Mouse (Mus musculus) embryonic facial prominence, embryonic 15.5 days (tissue): ENCODE measurements around the gene Lrmda. TPM values are rescaled to one million over a fixed set of nuclear protein-coding genes. Genes with fewer than 3 reads are reported as not detected.

Experiments used
- ATAC-seq: fragments of 200-750 bp; cut with Nextera tagmentation; 2 replicates; pipeline ENCODE4 v1.8.0; 2017; ENCODE audit warnings: low read depth, moderate TSS enrichment; ENCODE audit not compliant: insufficient number of reproducible peaks, low FRiP score, low TSS enrichment
- H3K27ac ChIP-seq: fragments of 300-500 bp; sonication (generic); replicated peaks from 2 replicates; pipeline ENCODE4 v1.5.1; 2015; ENCODE audit warnings: mild to moderate bottlenecking, inconsistent platforms
- H3K27me3 ChIP-seq: fragments of 300-500 bp; sonication (generic); 2 replicates; pipeline ENCODE4 v1.6.1; 2015; ENCODE audit warnings: inconsistent platforms
- H3K36me3 ChIP-seq: fragments of 300-500 bp; sonication (generic); 2 replicates; pipeline ENCODE4 v1.6.1; 2015; ENCODE audit warnings: mild to moderate bottlenecking, inconsistent platforms
- H3K4me1 ChIP-seq: fragments of 300-500 bp; sonication (generic); 2 replicates; pipeline ENCODE4 v1.6.1; 2015; ENCODE audit warnings: inconsistent platforms
- H3K4me2 ChIP-seq: fragments of 300-500 bp; sonication (generic); replicated peaks from 2 replicates; pipeline ENCODE4 v1.6.1; 2015; ENCODE audit warnings: mild to moderate bottlenecking, inconsistent platforms
- H3K4me3 ChIP-seq: fragments of 300-500 bp; sonication (generic); replicated peaks from 2 replicates; pipeline ENCODE4 v1.5.1; 2015; ENCODE audit warnings: mild to moderate bottlenecking, inconsistent platforms
- H3K9ac ChIP-seq: fragments of 300-500 bp; sonication (generic); 2 replicates; pipeline ENCODE4 v1.6.1; 2015; ENCODE audit warnings: inconsistent platforms
- H3K9me3 ChIP-seq: fragments of 300-500 bp; sonication (generic); replicated peaks from 2 replicates; pipeline ENCODE4 v1.6.1; 2016; ENCODE audit warnings: inconsistent platforms
- WGBS: fragments of 180-500 bp; shearing (Covaris S2); methylation state at CpG from one replicate; pipeline ENCODE4 v1.1.7; 2015; 5-methylcytosine and 5-hydroxymethylcytosine counted together
- polyA plus RNA-seq: library from polyadenylated mRNA; unstranded; fragments of >200 nt; fragmentation: Nextera tagmentation; extraction: Ambion mirVana; gene quantifications from 2 replicates; pipeline ENCODE4 v1.2.1, GENCODE M21; 2015

The Lrmda gene
- polyA plus RNA-seq, 1 experiment from 2014 or later = 0.64 TPM

DNA sequence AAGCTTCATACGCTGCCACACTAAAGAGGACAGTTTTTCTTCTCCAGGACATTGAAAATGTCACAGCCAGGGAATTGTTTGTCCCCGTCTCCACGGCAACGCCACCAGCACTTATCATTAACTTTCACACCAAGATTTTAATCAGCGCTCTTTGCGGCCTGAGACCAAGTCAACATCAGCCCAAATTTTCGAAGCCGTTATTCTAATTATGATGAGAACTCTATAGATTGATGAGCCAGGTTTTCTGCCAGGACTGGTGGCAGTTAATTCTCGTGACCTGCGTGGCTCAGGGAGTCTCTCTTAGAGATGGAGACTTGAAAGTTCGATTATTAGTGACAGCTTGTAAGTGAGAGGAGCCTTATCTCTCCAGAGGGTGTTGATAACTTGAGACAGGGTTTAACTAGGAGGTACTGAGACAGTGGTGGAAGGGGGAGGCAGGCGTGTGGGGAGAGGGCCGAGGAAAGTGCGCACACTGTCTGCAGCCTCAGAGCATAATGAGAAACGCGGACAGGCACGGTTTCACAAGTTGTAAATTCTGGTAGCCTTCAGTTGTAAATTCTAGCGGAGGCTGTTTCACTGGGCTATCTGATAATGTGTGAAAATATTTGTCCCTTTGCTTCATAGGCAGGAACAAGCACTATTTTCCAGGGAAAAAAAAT lies 421.0 kb downstream of the Lrmda start:
- Histone ChIP-seq H3K9ac (no peak overlapping the region), H3K4me3 (no peak overlapping the region), H3K4me2 (no peak overlapping the region), H3K36me3 (no peaks in the 10 kb centered on the region), H3K27ac (0 out of 2 replicates have a peak overlapping the region, but pooled peaks have one; percentile 7), H3K9me3 (no peaks in the 10 kb centered on the region), H3K27me3 (no peaks in the 10 kb centered on the region), H3K4me1 (peaks cover 15% of the 10 kb centered on the region)
- ATAC-seq = no peak
- 50% methylated on average over 18 of the region's 18 CpGs for WGBS

- H3K4me3 ChIP-seq = no peak overlapping the region
- H3K9me3 ChIP-seq = no peaks in the 10 kb centered on the region
- H3K27ac ChIP-seq = no peak overlapping the region
- H3K4me2 ChIP-seq = no peak overlapping the region
- H3K9ac ChIP-seq = no peak overlapping the region
- no peaks in the 10 kb centered on the region for H3K27me3 ChIP-seq
- ATAC-seq = no peak
- no peaks in the 10 kb centered on the region for H3K36me3 ChIP-seq
- peaks cover 20% of the 10 kb centered on the region for H3K4me1 ChIP-seq
- WGBS = 61% methylated on average over 5 of the region's 5 CpGs
Observed at GRCm38 (mm10) chr14:22441859-22442447, 422.4 kb downstream of the Lrmda start.

- Histone ChIP-seq H3K36me3 (no peaks in the 10 kb centered on the region), H3K27ac (no peak overlapping the region), H3K9me3 (no peaks in the 10 kb centered on the region), H3K9ac (no peak overlapping the region), H3K4me1 (peaks cover 20% of the 10 kb centered on the region), H3K4me2 (no peak overlapping the region), H3K27me3 (no peaks in the 10 kb centered on the region), H3K4me3 (no peak overlapping the region)
- 82% methylated on average over 5 of the region's 5 CpGs for WGBS
- no peak for ATAC-seq
Observed at GRCm38 (mm10) chr14:22442719-22443118, 423.2 kb downstream of the Lrmda start.

- Histone ChIP-seq H3K27ac (no peak overlapping the region), H3K4me2 (no peak overlapping the region), H3K4me3 (no peak overlapping the region), H3K9me3 (no peaks in the 10 kb centered on the region), H3K9ac (no peak overlapping the region), H3K27me3 (no peaks in the 10 kb centered on the region), H3K4me1 (peaks cover 20% of the 10 kb centered on the region), H3K36me3 (no peaks in the 10 kb centered on the region)
- 66% methylated on average over 2 of the region's 2 CpGs for WGBS
- ATAC-seq = no peak
Observed at GRCm38 (mm10) chr14:22444541-22444940, 425.0 kb downstream of the Lrmda start.

DNA sequence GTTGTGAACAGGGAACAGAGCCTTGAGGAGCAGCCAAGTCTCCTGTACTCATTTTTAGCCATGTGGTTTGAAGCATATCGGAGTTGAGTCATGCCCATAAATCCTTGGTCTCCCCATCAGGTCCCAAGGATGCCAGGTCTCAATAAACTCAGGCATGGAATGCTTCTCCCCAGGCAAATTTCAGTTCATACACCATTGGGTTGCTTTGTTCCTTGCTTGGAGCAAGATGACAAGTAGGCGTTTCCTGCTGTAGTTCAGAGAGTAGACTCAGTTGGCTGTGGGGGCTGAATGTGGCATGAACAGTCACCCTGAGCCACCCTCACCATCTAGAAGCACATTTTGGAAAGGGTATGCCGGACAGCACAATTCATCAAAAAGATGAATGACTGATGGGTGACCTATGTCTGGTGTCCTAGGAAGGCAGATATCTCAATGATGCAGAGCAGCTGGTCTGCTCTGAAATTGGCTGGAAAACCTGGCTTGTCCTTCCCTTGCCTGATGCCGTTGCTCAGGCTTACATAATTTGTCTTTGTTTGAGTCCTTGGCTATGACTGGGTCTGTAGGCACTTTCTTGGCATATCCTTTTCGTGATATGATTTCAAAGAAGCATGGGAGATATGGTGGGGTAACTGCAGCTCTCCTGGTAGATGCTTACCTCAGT lies 425.8 kb downstream of the Lrmda start:
- no peak overlapping the region for H3K9ac ChIP-seq
- no peak overlapping the region for H3K4me2 ChIP-seq
- ATAC-seq = no peak
- H3K36me3 ChIP-seq = no peaks in the 10 kb centered on the region
- H3K27me3 ChIP-seq = no peaks in the 10 kb centered on the region
- peaks cover 20% of the 10 kb centered on the region for H3K4me1 ChIP-seq
- no peaks in the 10 kb centered on the region for H3K9me3 ChIP-seq
- H3K27ac ChIP-seq = no peak overlapping the region
- WGBS = 66% methylated on average over 5 of the region's 5 CpGs
- H3K4me3 ChIP-seq = no peak overlapping the region

DNA sequence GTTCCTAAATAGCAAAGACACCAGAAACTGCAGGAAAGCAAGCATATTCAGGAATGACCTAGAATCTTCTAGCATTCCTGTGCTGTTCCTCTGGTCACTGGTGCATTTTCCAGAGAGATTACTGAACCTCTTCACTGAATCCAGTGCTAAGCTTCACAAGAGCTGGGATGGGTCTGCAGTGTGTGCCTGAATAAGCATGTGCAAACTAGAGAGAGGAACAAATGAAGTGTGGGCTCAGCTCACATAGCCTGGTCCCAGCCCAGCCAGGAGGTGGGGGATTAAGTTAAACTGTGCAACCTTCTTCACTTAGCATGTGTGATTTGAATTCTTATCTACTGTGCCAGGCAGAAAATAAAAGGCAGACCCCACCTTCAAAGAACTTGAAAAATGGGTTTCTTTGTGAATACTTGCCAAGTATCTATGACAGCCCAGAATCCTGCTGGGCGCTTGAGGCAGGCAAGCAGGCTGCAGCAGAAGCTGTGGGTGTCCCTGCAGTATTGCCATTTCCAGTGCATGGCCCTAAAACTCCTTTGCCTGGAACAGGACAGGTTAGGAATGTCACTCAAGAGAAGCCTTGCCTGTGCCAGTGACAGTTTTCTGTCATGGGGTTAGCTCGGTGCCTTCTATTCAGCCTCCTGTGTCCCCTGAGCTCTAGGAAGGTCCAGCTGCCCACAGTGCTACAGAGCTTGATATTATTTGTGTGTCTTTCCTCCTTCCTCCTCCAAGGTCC lies 426.5 kb downstream of the Lrmda start:
- Histone ChIP-seq H3K27me3 (no peaks in the 10 kb centered on the region), H3K9ac (no peak overlapping the region), H3K4me3 (no peak overlapping the region), H3K36me3 (no peaks in the 10 kb centered on the region), H3K4me1 (peaks cover 14% of the 10 kb centered on the region), H3K27ac (no peak overlapping the region), H3K4me2 (no peak overlapping the region), H3K9me3 (no peaks in the 10 kb centered on the region)
- WGBS = 82% methylated on average over 2 of the region's 2 CpGs
- no peak for ATAC-seq

- Histone ChIP-seq H3K9me3 (no peaks in the 10 kb centered on the region), H3K27me3 (peaks cover 3% of the 10 kb centered on the region; the same call in 1 of the 2 replicates), H3K4me1 (no peaks in the 10 kb centered on the region), H3K4me2 (no peak overlapping the region), H3K9ac (no peak overlapping the region), H3K27ac (no peak overlapping the region), H3K36me3 (no peaks in the 10 kb centered on the region), H3K4me3 (no peak overlapping the region)
- ATAC-seq = no peak
- WGBS = 78% methylated on average over 4 of the region's 4 CpGs
Observed at GRCm38 (mm10) chr14:22451603-22452002, 432.1 kb downstream of the Lrmda start.

DNA sequence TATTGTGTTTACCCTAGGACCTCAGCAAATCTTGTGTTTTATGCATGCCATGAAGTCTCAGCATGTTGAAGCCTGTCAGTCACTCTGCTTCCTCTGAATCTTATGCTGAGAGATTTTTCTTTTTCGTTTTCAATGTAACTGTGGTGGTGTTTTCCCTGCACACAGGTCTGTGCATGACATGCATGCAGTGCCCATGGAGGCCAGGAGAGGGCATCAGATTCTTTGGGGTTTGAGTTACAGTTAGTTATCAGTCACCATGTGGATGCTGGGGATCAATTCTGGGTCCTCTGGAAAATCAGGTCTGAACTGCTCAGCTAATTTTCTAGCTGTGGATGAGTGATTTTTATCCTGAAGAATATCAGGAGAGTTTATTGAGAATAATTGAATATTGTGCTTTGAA lies 444.8 kb downstream of the Lrmda start:
- no peak overlapping the region for H3K27ac ChIP-seq
- H3K4me1 ChIP-seq = no peaks in the 10 kb centered on the region
- peaks cover 3% of the 10 kb centered on the region; the same call in 1 of the 2 replicates for H3K9me3 ChIP-seq
- H3K4me2 ChIP-seq = no peak overlapping the region
- H3K36me3 ChIP-seq = no peaks in the 10 kb centered on the region
- H3K27me3 ChIP-seq = no peaks in the 10 kb centered on the region
- 68% methylated on average over 1 of the region's 1 CpGs for WGBS
- H3K4me3 ChIP-seq = no peak overlapping the region
- ATAC-seq = no peak
- H3K9ac ChIP-seq = no peak overlapping the region

GRCm38 (mm10) chr14:22471041-22471440 lies 451.5 kb downstream of the Lrmda start:
- 78% methylated on average over 4 of the region's 4 CpGs for WGBS
- no peak for ATAC-seq
- Histone ChIP-seq H3K27me3 (no peaks in the 10 kb centered on the region), H3K4me3 (no peak overlapping the region), H3K9me3 (no peaks in the 10 kb centered on the region), H3K27ac (no peak overlapping the region), H3K4me2 (no peak overlapping the region), H3K36me3 (no peaks in the 10 kb centered on the region), H3K4me1 (no peaks in the 10 kb centered on the region), H3K9ac (no peak overlapping the region)

DNA sequence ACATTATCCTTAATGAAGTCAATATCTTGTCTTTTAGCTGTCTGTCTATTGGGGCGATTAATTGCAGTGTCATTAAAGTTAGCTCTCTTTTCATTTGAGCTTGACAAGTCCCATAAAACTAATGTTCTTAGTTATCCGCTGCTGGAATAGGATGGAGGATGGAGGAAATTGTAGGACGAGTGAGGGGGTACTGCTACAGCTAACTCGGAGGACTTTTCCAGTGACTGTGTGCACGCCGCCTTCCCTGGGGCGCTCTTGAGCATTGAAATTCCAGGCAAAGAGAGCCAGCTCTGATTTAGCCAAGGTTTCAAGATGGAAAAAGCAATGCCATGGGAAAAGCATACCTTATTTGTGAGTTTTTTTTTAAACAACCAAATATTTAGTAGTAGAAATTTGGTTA lies 453.9 kb downstream of the Lrmda start:
- no peak overlapping the region for H3K4me3 ChIP-seq
- H3K4me1 ChIP-seq = no peaks in the 10 kb centered on the region
- 71% methylated on average over 7 of the region's 7 CpGs for WGBS
- no peak overlapping the region for H3K27ac ChIP-seq
- H3K36me3 ChIP-seq = no peaks in the 10 kb centered on the region
- H3K4me2 ChIP-seq = no peak overlapping the region
- H3K9ac ChIP-seq = no peak overlapping the region
- no peaks in the 10 kb centered on the region for H3K9me3 ChIP-seq
- ATAC-seq = no peak
- H3K27me3 ChIP-seq = no peaks in the 10 kb centered on the region

DNA sequence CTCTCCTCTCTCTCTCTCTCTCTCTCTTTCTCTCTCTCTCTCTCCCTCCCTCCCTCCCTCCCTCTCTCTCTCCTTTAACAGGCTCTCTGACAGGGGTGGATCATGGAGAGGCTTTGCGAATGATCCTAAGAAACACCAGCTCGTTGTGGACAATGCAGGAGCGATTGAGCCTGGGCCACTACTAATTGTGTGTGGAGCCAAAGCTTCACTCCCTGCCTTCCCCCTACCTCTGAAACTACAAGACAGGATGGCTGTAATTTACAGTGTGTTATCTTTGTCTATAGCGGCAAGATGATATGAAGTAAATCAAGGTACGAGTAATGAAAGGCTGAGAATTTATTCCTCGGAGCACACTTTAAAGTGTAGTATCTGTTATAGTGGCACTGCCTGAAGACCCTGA lies 454.5 kb downstream of the Lrmda start:
- no peak overlapping the region for H3K9ac ChIP-seq
- no peak overlapping the region for H3K4me2 ChIP-seq
- H3K27ac ChIP-seq = no peak overlapping the region
- H3K4me3 ChIP-seq = no peak overlapping the region
- no peak for ATAC-seq
- WGBS = 76% methylated on average over 6 of the region's 6 CpGs
- no peaks in the 10 kb centered on the region for H3K9me3 ChIP-seq
- H3K4me1 ChIP-seq = no peaks in the 10 kb centered on the region
- H3K36me3 ChIP-seq = no peaks in the 10 kb centered on the region
- no peaks in the 10 kb centered on the region for H3K27me3 ChIP-seq
